Mouse (Mus musculus) left cerebral cortex, postnatal 14 days (tissue): ENCODE measurements at regions not wholly inside any gene's neighbourhood (a gene's known extent, or its start where the extent isn't known, plus 50 kb on each side); places are given as distances from the start of the nearest gene placed in this dataset.
A peak's percentile ranks its signal among the peaks of the same experiment; 100 is the strongest.

ENCODE experiments used
- DNase-seq, 2 experiments: peaks; one replicate each; pipeline ENCODE4 v3.0.0; 2021 to 2022; ENCODE audit warnings: low spot score in 2 of 2, mixed read lengths in 1 of 2
- intact Hi-C: fragments of 180-260 bp; cut with DNase I; formaldehyde crosslinking; loops from one replicate; pipeline ENCODE4 v1.15.1; 2025

GRCm38 (mm10) chrX:9738904-9739303, 76.1 kb upstream of the Dynlt3 start:
- no peak for DNase-seq
- intact Hi-C loops = no loop called here

- DNase-seq = no peak
- intact Hi-C loops = no loop called here
Measured at GRCm38 (mm10) chrX:9742518-9742917, 79.7 kb upstream of the Dynlt3 start.

GRCm38 (mm10) chrX:9747305-9747938, 84.6 kb upstream of the Dynlt3 start:
- intact Hi-C loops = no loop called here
- peak; percentile 2 to 33 for DNase-seq

- DNase-seq = no peak
- intact Hi-C loops = no loop called here
Measured at GRCm38 (mm10) chrX:9752954-9753572, 90.3 kb upstream of the Dynlt3 start.

GRCm38 (mm10) chrX:9769540-9769939, 77.2 kb upstream of the Hypm start:
- DNase-seq = no peak
- intact Hi-C loops = no loop called here

GRCm38 (mm10) chrX:9777498-9777897, 69.2 kb upstream of the Hypm start:
- DNase-seq = no peak
- intact Hi-C loops = no loop called here

- peak; percentile 1 for DNase-seq
- intact Hi-C loops = no loop called here
Measured at GRCm38 (mm10) chrX:9789542-9789941, 57.2 kb upstream of the Hypm start.
